Mouse (Mus musculus) gastrocnemius, adult 2 months (tissue): Measurements from ENCODE around the gene Sh3bp4. TPM values are rescaled to one million over a fixed set of nuclear protein-coding genes. Genes with fewer than 3 reads are reported as not detected.

Experiments
- DNase-seq: peaks from one replicate; pipeline ENCODE4 v3.0.0; 2022
- H3K27ac ChIP-seq: fragments of 200-600 bp; 2 replicates; pipeline ENCODE4 v1.8.1; 2022; ENCODE audit warnings: mild to moderate bottlenecking
- H3K4me3 ChIP-seq: fragments of 200-600 bp; 2 replicates; pipeline ENCODE4 v1.8.1; 2022; ENCODE audit warnings: mild to moderate bottlenecking, moderate library complexity
- CTCF ChIP-seq: fragments of 200-600 bp; IDR thresholded peaks from 2 replicates; pipeline ENCODE4 v1.8.1; 2022; ENCODE audit warnings: antibody characterized with exemption, mild to moderate bottlenecking, moderate library complexity
- intact Hi-C: fragments of 180-260 bp; cut with DNase I; formaldehyde crosslinking; loops from one replicate; pipeline ENCODE4 v1.15.1; 2025
- total RNA-seq, 2 experiments: library from RNA; stranded (reverse); gene quantifications; 2 replicates each; pipeline ENCODE4 v1.2.3; 2021

Sh3bp4 gene
- total RNA-seq, 2 experiments from 2014 or later = 2.1 to 4.0 TPM

DNA sequence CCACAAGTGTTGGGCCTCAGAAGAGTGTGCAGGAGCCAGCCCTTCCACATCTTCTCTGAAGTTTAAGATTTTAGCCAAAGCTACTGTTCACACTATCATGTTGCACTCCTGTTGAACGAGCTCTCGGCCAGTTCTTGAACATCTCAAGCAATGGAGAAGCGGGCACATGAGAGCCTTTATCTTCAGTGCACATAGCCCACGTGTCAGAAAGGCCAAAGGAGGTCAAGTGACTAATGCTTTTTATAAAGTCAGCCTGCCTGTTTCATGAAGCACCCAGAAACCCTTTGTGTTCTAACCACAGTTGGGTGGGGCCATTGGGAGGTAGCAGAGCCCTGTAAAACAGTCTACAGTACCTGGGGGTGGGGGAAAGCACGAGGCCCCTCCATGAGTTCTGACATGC is 52.2 kb downstream of the Sh3bp4 start:
- intact Hi-C loops = no loop called here
- Histone ChIP-seq H3K27ac (no peak overlapping the region), H3K4me3 (no peak overlapping the region)
- peak; percentile 8 for DNase-seq
- no peak for TF ChIP-seq CTCF

GRCm38 (mm10) chr1:89124076-89124475 is 53.9 kb downstream of the Sh3bp4 start:
- TF ChIP-seq CTCF = no peak
- H3K27ac ChIP-seq = peak overlapping the region; percentile 48; the same call in 1 of the 2 replicates
- intact Hi-C loops = no loop called here
- H3K4me3 ChIP-seq = no peak overlapping the region
- no peak for DNase-seq

- H3K4me3 ChIP-seq = no peak overlapping the region
- no peak for DNase-seq
- no peak overlapping the region for H3K27ac ChIP-seq
- intact Hi-C loops = no loop called here
- peak; percentile 42 for TF ChIP-seq CTCF
Measured at GRCm38 (mm10) chr1:89127163-89127562, 56.9 kb downstream of the Sh3bp4 start.

GRCm38 (mm10) chr1:89130429-89130828 is 60.2 kb downstream of the Sh3bp4 start:
- DNase-seq = no peak
- H3K4me3 ChIP-seq = no peak overlapping the region
- H3K27ac ChIP-seq = no peak overlapping the region
- no peak for TF ChIP-seq CTCF
- intact Hi-C loops = loop anchor here (10.0 kb wide), 1 partner anchor 56 kb away; the partner anchor contains the start of gene Sh3bp4

GRCm38 (mm10) chr1:89131018-89131540 is 60.9 kb downstream of the Sh3bp4 start:
- no peak overlapping the region for H3K4me3 ChIP-seq
- DNase-seq = no peak
- intact Hi-C loops = loop anchor here (10.0 kb wide), 1 partner anchor 56 kb away; the partner anchor contains the start of gene Sh3bp4
- no peak for TF ChIP-seq CTCF
- no peak overlapping the region for H3K27ac ChIP-seq

GRCm38 (mm10) chr1:89131707-89132106 is 61.5 kb downstream of the Sh3bp4 start:
- Histone ChIP-seq H3K27ac (peak overlapping the region; percentile 6; the same call in 1 of the 2 replicates), H3K4me3 (no peak overlapping the region)
- DNase-seq = no peak
- no peak for TF ChIP-seq CTCF
- intact Hi-C loops = loop anchor here (10.0 kb wide), 1 partner anchor 57 kb away; the partner anchor contains the start of gene Sh3bp4

GRCm38 (mm10) chr1:89133266-89133665 is 63.1 kb downstream of the Sh3bp4 start:
- no peak for DNase-seq
- no peak overlapping the region for H3K4me3 ChIP-seq
- intact Hi-C loops = loop anchor here (10.0 kb wide), 1 partner anchor 58 kb away; the partner anchor contains the start of gene Sh3bp4
- H3K27ac ChIP-seq = peak overlapping the region; percentile 40; the same call in 1 of the 2 replicates
- no peak for TF ChIP-seq CTCF

DNA sequence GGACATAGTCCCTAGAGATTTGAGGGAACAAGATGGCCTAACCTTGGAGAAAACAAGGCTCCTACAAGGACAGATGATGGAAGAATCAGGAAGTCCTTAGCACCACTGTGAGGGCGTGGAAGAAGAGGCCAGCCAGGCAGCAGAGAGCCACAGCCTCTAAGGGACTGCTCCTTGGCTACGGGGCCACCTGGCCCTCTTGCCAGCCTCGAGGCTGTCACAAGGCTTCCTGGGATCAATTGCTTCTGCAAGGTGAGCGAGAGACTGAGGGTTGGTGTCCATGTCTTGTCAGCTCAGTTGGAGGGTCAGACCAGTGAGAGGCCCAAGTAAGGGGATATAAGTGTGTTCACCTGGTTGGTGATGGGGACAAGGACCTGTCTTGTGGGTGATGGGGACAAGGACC is 63.5 kb downstream of the Sh3bp4 start:
- no peak for TF ChIP-seq CTCF
- Histone ChIP-seq H3K4me3 (no peak overlapping the region), H3K27ac (peak overlapping the region; percentile 21; the same call in 1 of the 2 replicates)
- intact Hi-C loops = loop anchor here (10.0 kb wide), 1 partner anchor 59 kb away; the partner anchor contains the start of gene Sh3bp4
- DNase-seq = no peak

DNA sequence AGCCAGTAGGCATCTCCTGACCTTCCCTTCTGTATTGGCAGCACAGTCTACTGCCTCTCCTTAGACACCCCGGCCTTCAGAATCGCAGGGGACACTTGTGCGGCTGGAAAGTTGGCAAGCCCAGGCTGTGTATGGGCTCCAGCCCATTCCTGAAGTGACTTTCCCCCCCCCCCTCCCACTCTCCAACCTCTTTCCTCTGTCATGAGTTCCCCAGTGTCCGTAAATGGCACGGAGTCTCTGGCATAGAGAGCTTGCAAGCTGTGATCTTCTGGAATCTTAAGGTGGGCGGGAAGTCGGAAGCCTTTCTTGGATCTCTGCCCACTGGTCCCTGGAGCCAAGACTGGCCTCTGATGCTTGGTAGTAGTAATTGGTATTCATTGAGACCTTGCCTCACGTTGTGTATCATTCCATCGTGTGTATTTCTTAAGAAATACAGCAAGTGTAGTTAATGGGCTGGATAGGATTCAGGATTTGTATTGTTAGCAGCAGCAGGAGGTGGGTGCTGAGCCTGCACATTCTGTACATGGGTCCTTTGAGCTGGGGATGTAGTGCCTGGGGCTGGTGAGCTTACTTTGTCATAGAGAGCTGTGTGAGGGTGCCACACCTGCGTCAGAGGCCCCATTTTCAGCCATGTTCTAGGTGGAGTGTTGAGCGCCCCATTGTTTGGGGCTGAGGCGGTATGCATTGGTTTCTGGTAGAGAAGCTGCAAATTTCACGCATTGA is 66.0 kb downstream of the Sh3bp4 start:
- H3K27ac ChIP-seq = peak overlapping the region; percentile 64
- peak; percentile 57 for DNase-seq
- intact Hi-C loops = loop anchor here (10.0 kb wide), 1 partner anchor 61 kb away; the partner anchor contains the start of gene Sh3bp4
- H3K4me3 ChIP-seq = no peak overlapping the region
- no peak for TF ChIP-seq CTCF

DNA sequence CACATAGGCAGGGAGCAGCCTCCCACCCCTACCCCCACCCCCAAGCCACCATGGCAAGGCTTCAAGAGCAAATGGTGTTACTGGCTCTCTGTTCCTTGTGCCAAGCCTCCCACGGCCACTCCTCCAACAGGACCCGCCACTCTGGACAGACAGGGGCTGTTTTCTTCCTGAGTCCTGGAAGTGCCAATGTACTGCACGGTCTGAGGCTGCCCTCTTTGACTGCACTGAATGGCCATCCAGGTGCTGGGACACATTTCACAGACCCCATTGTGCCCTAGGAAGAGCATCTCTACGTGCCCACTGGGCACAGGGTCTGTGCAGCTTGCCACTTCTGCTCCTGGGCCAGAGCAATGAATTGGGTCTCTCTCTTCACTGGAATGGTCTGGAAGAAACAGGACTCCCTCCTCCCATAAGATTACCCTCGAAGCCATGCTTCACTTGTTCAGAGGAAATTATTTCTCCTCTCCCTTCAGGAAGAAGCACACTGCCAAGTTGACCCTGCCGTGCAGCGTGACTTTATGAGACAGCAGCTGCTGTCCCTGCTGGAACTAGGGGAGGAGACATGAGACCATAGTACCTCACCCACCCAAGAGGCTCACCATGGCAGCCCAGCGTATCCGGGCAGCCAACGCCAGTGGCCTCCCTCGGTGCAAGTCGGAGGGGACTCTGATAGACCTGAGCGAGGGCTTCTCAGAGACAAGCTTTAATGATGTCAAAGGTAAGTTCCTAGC is 67.0 kb downstream of the Sh3bp4 start:
- DNase-seq = no peak
- no peak for TF ChIP-seq CTCF
- Histone ChIP-seq H3K27ac (no peak overlapping the region), H3K4me3 (no peak overlapping the region)
- intact Hi-C loops = loop anchor here (10.0 kb wide), 1 partner anchor 62 kb away; the partner anchor contains the start of gene Sh3bp4

DNA sequence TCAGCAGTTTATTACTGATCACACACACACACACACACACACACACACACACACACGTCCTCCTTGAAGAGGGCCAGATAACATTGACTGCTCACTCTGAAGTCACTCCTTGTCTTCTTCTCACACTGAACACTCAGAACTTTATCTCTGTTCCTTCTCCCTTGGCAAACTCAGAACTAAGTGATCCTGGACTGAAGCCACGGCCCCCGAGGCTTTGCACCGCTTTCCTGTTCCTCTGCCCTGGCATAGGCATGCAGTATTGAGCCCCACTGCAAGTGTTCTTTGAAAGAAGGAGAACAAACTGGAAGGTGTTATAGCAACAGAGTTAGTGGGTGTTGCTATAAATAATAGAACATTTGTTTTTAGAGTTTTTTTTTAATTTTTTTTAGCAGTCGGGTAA is 68.1 kb downstream of the Sh3bp4 start:
- no peak overlapping the region for H3K4me3 ChIP-seq
- DNase-seq = no peak
- intact Hi-C loops = loop anchor here (10.0 kb wide), 1 partner anchor 64 kb away; the partner anchor contains the start of gene Sh3bp4
- TF ChIP-seq CTCF = no peak
- no peak overlapping the region for H3K27ac ChIP-seq

- no peak for TF ChIP-seq CTCF
Measured at GRCm38 (mm10) chr1:89140113-89140512, 69.9 kb downstream of the Sh3bp4 start.

More at GRCm38 (mm10) chr1:89140113-89140512, 69.9 kb downstream of the Sh3bp4 start:
- Histone ChIP-seq H3K4me3 (no peak overlapping the region), H3K27ac (peak overlapping the region; percentile 70)
- intact Hi-C loops = no loop called here
- no peak for DNase-seq
